Mouse (Mus musculus): ENCODE data around the gene Klc1.

GRCm38 (mm10) chr12:111791474-111792104, 32.9 kb downstream of the Klc1 start:
- TF ChIP-seq POLR2A (IDR thresholded peaks at IDR 0.05; ENCODE audit: borderline replicate concordance, low read depth, low read length) (no peak), CTCF (IDR thresholded peaks at IDR 0.05; ENCODE audit: low read depth, low read length) (no peak)

All from bone marrow macrophage, adult 2 months (primary cell).